Mouse (Mus musculus) neural tube, embryonic 11.5 days (tissue): ENCODE measurements around the gene Tns1. TPM values are rescaled to one million over a fixed set of nuclear protein-coding genes. Genes with fewer than 3 reads are reported as not detected.

ENCODE experiments used
- ATAC-seq: fragments of 200-750 bp; cut with Nextera tagmentation; 2 replicates; pipeline ENCODE4 v1.8.0; 2017; ENCODE audit warnings: moderate number of reproducible peaks, mild to moderate bottlenecking, moderate TSS enrichment, moderate library complexity; ENCODE audit not compliant: insufficient read depth, low FRiP score, low TSS enrichment
- DNase-seq: peaks from one replicate; pipeline ENCODE4 v3.0.0-alpha.2; 2015; ENCODE audit warnings: low spot score
- H3K27ac ChIP-seq: fragments of 300-500 bp; sonication (generic); 2 replicates; pipeline ENCODE4 v1.5.1; 2014; ENCODE audit warnings: low read depth, mild to moderate bottlenecking, low read length
- H3K27me3 ChIP-seq: fragments of 300-500 bp; sonication (generic); 2 replicates; pipeline ENCODE4 v1.6.1; 2014; ENCODE audit warnings: mild to moderate bottlenecking, low read length, mixed read lengths; ENCODE audit not compliant: control insufficient read depth, insufficient read depth
- H3K36me3 ChIP-seq: fragments of 300-500 bp; sonication (generic); 2 replicates; pipeline ENCODE4 v1.6.1; 2014; ENCODE audit warnings: mild to moderate bottlenecking, low read length, moderate library complexity, mixed read lengths; ENCODE audit not compliant: control insufficient read depth, insufficient read depth
- H3K4me1 ChIP-seq: fragments of 300-500 bp; sonication (generic); 2 replicates; pipeline ENCODE4 v1.6.1; 2014; ENCODE audit warnings: low read length, mixed read lengths; ENCODE audit not compliant: control insufficient read depth, insufficient read depth
- H3K4me2 ChIP-seq: fragments of 300-500 bp; sonication (generic); 2 replicates; pipeline ENCODE4 v1.6.1; 2014; ENCODE audit warnings: low read depth, mild to moderate bottlenecking, moderate library complexity
- H3K4me3 ChIP-seq: fragments of 300-500 bp; sonication (generic); 2 replicates; pipeline ENCODE4 v1.5.1; 2014; ENCODE audit warnings: low read depth, low read length
- H3K9ac ChIP-seq: fragments of 300-500 bp; sonication (generic); 2 replicates; pipeline ENCODE4 v1.6.1; 2014; ENCODE audit warnings: mild to moderate bottlenecking, low read length
- H3K9me3 ChIP-seq: fragments of 300-500 bp; sonication (generic); 2 replicates; pipeline ENCODE4 v1.6.1; 2016; ENCODE audit warnings: low read length; ENCODE audit not compliant: control insufficient read depth
- WGBS: fragments of 180-500 bp; shearing (Covaris S2); extraction: QIAGEN DNeasy Blood & Tissue Kit; methylation state at CpG from one replicate; pipeline ENCODE4 v1.1.7; 2014; 5-methylcytosine and 5-hydroxymethylcytosine counted together
- polyA plus RNA-seq: library from polyadenylated mRNA; unstranded; fragments of >200 nt; fragmentation: Nextera tagmentation; extraction: Ambion mirVana; gene quantifications from 2 replicates; pipeline ENCODE4 v1.2.1, GENCODE M21; 2014

The Tns1 gene
- polyA plus RNA-seq, 1 experiment from 2014 or later = 17.9 TPM

GRCm38 (mm10) chr1:74027559-74028091 is 96.6 kb downstream of the Tns1 start:
- H3K27ac ChIP-seq = no peak overlapping the region
- no peaks in the 10 kb centered on the region for H3K27me3 ChIP-seq
- H3K36me3 ChIP-seq = no peaks in the 10 kb centered on the region
- no peaks in the 10 kb centered on the region for H3K9me3 ChIP-seq
- H3K4me2 ChIP-seq = no peak overlapping the region
- 67% methylated on average over 11 of the region's 11 CpGs for WGBS
- ATAC-seq = no peak
- DNase-seq = no peak
- H3K4me1 ChIP-seq = peaks cover 32% of the 10 kb centered on the region
- no peak overlapping the region for H3K4me3 ChIP-seq
- no peak overlapping the region for H3K9ac ChIP-seq

GRCm38 (mm10) chr1:74026703-74027195 is 97.5 kb downstream of the Tns1 start:
- Histone ChIP-seq H3K27ac (no peak overlapping the region), H3K4me3 (no peak overlapping the region), H3K4me2 (no peak overlapping the region), H3K9me3 (no peaks in the 10 kb centered on the region), H3K27me3 (no peaks in the 10 kb centered on the region), H3K4me1 (peaks cover 32% of the 10 kb centered on the region), H3K9ac (no peak overlapping the region), H3K36me3 (no peaks in the 10 kb centered on the region)
- 79% methylated on average over 9 of the region's 9 CpGs for WGBS
- no peak for DNase-seq
- no peak for ATAC-seq

GRCm38 (mm10) chr1:74025651-74026226 is 98.5 kb downstream of the Tns1 start:
- H3K27ac ChIP-seq = no peak overlapping the region
- 47% methylated on average over 4 of the region's 4 CpGs for WGBS
- no peak for ATAC-seq

GRCm38 (mm10) chr1:74025227-74025626 is 99.0 kb downstream of the Tns1 start:
- Histone ChIP-seq H3K4me2 (no peak overlapping the region), H3K27ac (no peak overlapping the region), H3K9me3 (no peaks in the 10 kb centered on the region), H3K4me1 (peaks cover 22% of the 10 kb centered on the region), H3K36me3 (no peaks in the 10 kb centered on the region), H3K4me3 (no peak overlapping the region), H3K9ac (no peak overlapping the region), H3K27me3 (no peaks in the 10 kb centered on the region)
- DNase-seq (no peak), ATAC-seq (no peak)
- 51% methylated on average over 6 of the region's 6 CpGs for WGBS

More at GRCm38 (mm10) chr1:74025651-74026226, 98.5 kb downstream of the Tns1 start:
- no peaks in the 10 kb centered on the region for H3K27me3 ChIP-seq
- no peak for DNase-seq
- H3K4me1 ChIP-seq = peaks cover 23% of the 10 kb centered on the region
- no peaks in the 10 kb centered on the region for H3K9me3 ChIP-seq
- no peak overlapping the region for H3K4me2 ChIP-seq
- H3K4me3 ChIP-seq = no peak overlapping the region
- no peaks in the 10 kb centered on the region for H3K36me3 ChIP-seq
- H3K9ac ChIP-seq = no peak overlapping the region

- peaks cover 22% of the 10 kb centered on the region for H3K4me1 ChIP-seq
- 50% methylated on average over 10 of the region's 10 CpGs for WGBS
- no peak for DNase-seq
- no peaks in the 10 kb centered on the region for H3K27me3 ChIP-seq
- H3K9me3 ChIP-seq = no peaks in the 10 kb centered on the region
- ATAC-seq = no peak
- no peaks in the 10 kb centered on the region for H3K36me3 ChIP-seq
- H3K27ac ChIP-seq = no peak overlapping the region
- H3K4me3 ChIP-seq = no peak overlapping the region
- H3K9ac ChIP-seq = no peak overlapping the region
- H3K4me2 ChIP-seq = no peak overlapping the region
Observed at GRCm38 (mm10) chr1:74024452-74025190, 99.6 kb downstream of the Tns1 start.

- WGBS = 85% methylated on average over 3 of the region's 3 CpGs
- no peak overlapping the region for H3K4me3 ChIP-seq
- ATAC-seq (no peak), DNase-seq (no peak)
- no peaks in the 10 kb centered on the region for H3K36me3 ChIP-seq
- no peak overlapping the region for H3K9ac ChIP-seq
- H3K27ac ChIP-seq = no peak overlapping the region
- no peaks in the 10 kb centered on the region for H3K9me3 ChIP-seq
- peaks cover 21% of the 10 kb centered on the region for H3K4me1 ChIP-seq
- H3K27me3 ChIP-seq = no peaks in the 10 kb centered on the region
- no peak overlapping the region for H3K4me2 ChIP-seq
Observed at GRCm38 (mm10) chr1:74022998-74023397, 101.3 kb downstream of the Tns1 start.

- Histone ChIP-seq H3K27me3 (no peaks in the 10 kb centered on the region), H3K4me1 (peaks cover 17% of the 10 kb centered on the region), H3K27ac (no peak overlapping the region), H3K4me2 (no peak overlapping the region), H3K9ac (no peak overlapping the region), H3K9me3 (no peaks in the 10 kb centered on the region), H3K4me3 (no peak overlapping the region), H3K36me3 (no peaks in the 10 kb centered on the region)
- 75% methylated on average over 5 of the region's 5 CpGs for WGBS
- ATAC-seq = no peak
- no peak for DNase-seq
Observed at GRCm38 (mm10) chr1:74022536-74022935, 101.7 kb downstream of the Tns1 start.

GRCm38 (mm10) chr1:74020235-74020634 is 104.0 kb downstream of the Tns1 start:
- 74% methylated on average over 6 of the region's 6 CpGs for WGBS
- ATAC-seq = no peak
- H3K9ac ChIP-seq = no peak overlapping the region
- H3K27me3 ChIP-seq = no peaks in the 10 kb centered on the region
- peaks cover 7% of the 10 kb centered on the region; the same call in 1 of the 2 replicates for H3K4me1 ChIP-seq
- no peaks in the 10 kb centered on the region for H3K36me3 ChIP-seq
- no peak overlapping the region for H3K27ac ChIP-seq
- H3K9me3 ChIP-seq = no peaks in the 10 kb centered on the region
- DNase-seq = no peak
- no peak overlapping the region for H3K4me3 ChIP-seq
- no peak overlapping the region for H3K4me2 ChIP-seq
